ENCODE assay signal across 8 mouse cellular contexts in the genomic region with DNA sequence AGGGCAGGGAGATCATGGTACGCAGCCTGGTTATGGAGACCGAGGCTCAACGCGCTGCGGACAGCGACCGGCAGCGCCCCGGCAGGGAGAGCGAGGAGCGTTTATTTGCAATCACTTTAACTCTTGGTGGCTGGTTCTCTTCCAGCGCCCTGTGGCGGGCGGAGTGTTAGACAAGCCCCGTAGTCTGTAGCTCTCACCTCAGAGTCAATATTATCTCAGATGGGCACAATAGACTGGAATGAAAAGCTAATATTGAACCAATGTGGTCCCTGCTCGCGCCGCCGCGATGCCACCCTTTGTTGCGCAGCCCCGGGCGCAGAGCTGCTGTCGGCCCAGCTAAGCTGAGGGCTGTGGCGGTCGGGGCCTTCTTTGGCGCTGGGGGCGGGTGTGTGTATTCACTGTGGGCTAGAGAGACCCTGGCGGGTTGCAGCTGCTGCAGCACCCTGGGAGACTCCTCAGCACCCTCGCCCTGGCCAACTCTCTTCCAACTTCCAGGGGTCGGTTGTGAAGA. TPM values are rescaled to one million over a fixed set of nuclear protein-coding genes. Genes with fewer than 3 reads are reported as not detected.
DNase-seq lines count a peak whose midpoint lies in the region; ATAC-seq and TF ChIP-seq lines count a peak whose summit lies in the region.

No protein-coding gene starts in this region.

- DNase-seq in layer of hippocampus, adult 2 months (ENCODE audit: low spot score in 2 of 2): no peak
- no peak for DNase-seq in layer of hippocampus, postnatal 14 days (ENCODE audit: low spot score in 2 of 2)
- DNase-seq in hindbrain, embryonic 14.5 days (ENCODE audit: low spot score): peak; percentile 41
- DNase-seq in neural tube, embryonic 11.5 days (ENCODE audit: low spot score): peak; percentile 70
- DNase-seq in urinary bladder, postnatal 4 days (ENCODE audit: low spot score in 2 of 2): no peak
- DNase-seq in layer of hippocampus, adult 8-10 months (ENCODE audit: low spot score in 2 of 2): no peak
- DNase-seq in ovary, postnatal 14 days (ENCODE audit: low spot score): no peak

- 2% methylated on average over 31 of the region's 31 CpGs for WGBS in embryonic facial prominence, embryonic 13.5 days
- WGBS in hindbrain, embryonic 14.5 days: 1% methylated on average over 31 of the region's 31 CpGs
- WGBS in neural tube, embryonic 11.5 days: under 1% methylated on average over 31 of the region's 31 CpGs

- no peaks in the 10 kb centered on the region for H3K36me3 ChIP-seq in embryonic facial prominence, embryonic 13.5 days
- no peaks in the 10 kb centered on the region for H3K36me3 ChIP-seq in hindbrain, embryonic 14.5 days (replicated peaks; ENCODE audit: control insufficient read depth, insufficient read depth)
- no peaks in the 10 kb centered on the region for H3K36me3 ChIP-seq in neural tube, embryonic 11.5 days (ENCODE audit: control insufficient read depth, insufficient read depth, low read length)

- H3K9ac ChIP-seq in embryonic facial prominence, embryonic 13.5 days: peak overlapping the region; percentile 51
- no peak overlapping the region for H3K9ac ChIP-seq in hindbrain, embryonic 14.5 days
- no peak overlapping the region for H3K9ac ChIP-seq in neural tube, embryonic 11.5 days (ENCODE audit: low read length)

- no peak overlapping the region for H3K27ac ChIP-seq in layer of hippocampus, adult 2 months
- no peak overlapping the region for H3K27ac ChIP-seq in embryonic facial prominence, embryonic 13.5 days
- H3K27ac ChIP-seq in hindbrain, embryonic 14.5 days: no peak overlapping the region
- no peak overlapping the region for H3K27ac ChIP-seq in neural tube, embryonic 11.5 days (ENCODE audit: low read depth, low read length)

- no peaks in the 10 kb centered on the region for H3K9me3 ChIP-seq in embryonic facial prominence, embryonic 13.5 days
- no peaks in the 10 kb centered on the region for H3K9me3 ChIP-seq in hindbrain, embryonic 14.5 days (ENCODE audit: control insufficient read depth, low read length)
- no peaks in the 10 kb centered on the region for H3K9me3 ChIP-seq in neural tube, embryonic 11.5 days (ENCODE audit: control insufficient read depth, low read length)

- peaks cover 33% of the 10 kb centered on the region for H3K4me1 ChIP-seq in embryonic facial prominence, embryonic 13.5 days
- no peaks in the 10 kb centered on the region for H3K4me1 ChIP-seq in hindbrain, embryonic 14.5 days (replicated peaks; ENCODE audit: control insufficient read depth, insufficient read depth, low read length)
- H3K4me1 ChIP-seq in neural tube, embryonic 11.5 days (ENCODE audit: control insufficient read depth, insufficient read depth, low read length): no peaks in the 10 kb centered on the region

- H3K4me3 ChIP-seq in layer of hippocampus, adult 2 months: peak overlapping the region; percentile 49
- peak overlapping the region; percentile 31 for H3K4me3 ChIP-seq in embryonic facial prominence, embryonic 13.5 days
- H3K4me3 ChIP-seq in hindbrain, embryonic 14.5 days (replicated peaks; ENCODE audit: low read length): no peak overlapping the region
- H3K4me3 ChIP-seq in neural tube, embryonic 11.5 days (ENCODE audit: low read depth, low read length): peak overlapping the region; percentile 15; the same call in 1 of the 2 replicates

- H3K27me3 ChIP-seq in embryonic facial prominence, embryonic 13.5 days: peaks cover 92% of the 10 kb centered on the region
- peaks cover 97% of the 10 kb centered on the region for H3K27me3 ChIP-seq in hindbrain, embryonic 14.5 days (ENCODE audit: control insufficient read depth, insufficient read depth, low read length)
- peaks cover 89% of the 10 kb centered on the region for H3K27me3 ChIP-seq in neural tube, embryonic 11.5 days (ENCODE audit: control insufficient read depth, insufficient read depth, low read length)

- TF ChIP-seq CTCF in layer of hippocampus, adult 2 months (conservative IDR thresholded peaks at IDR 0.05): no peak

- ATAC-seq in embryonic facial prominence, embryonic 13.5 days (ENCODE audit: insufficient number of reproducible peaks, insufficient read depth, low FRiP score, low TSS enrichment, low read depth): no peak
- ATAC-seq in hindbrain, embryonic 14.5 days (ENCODE audit: low FRiP score): no peak
- no peak for ATAC-seq in neural tube, embryonic 11.5 days (ENCODE audit: insufficient read depth, low FRiP score, low TSS enrichment)

- peak overlapping the region; percentile 58 for H3K4me2 ChIP-seq in embryonic facial prominence, embryonic 13.5 days
- peak overlapping the region; percentile 26 for H3K4me2 ChIP-seq in hindbrain, embryonic 14.5 days (replicated peaks)
- peak overlapping the region; percentile 15 for H3K4me2 ChIP-seq in neural tube, embryonic 11.5 days (ENCODE audit: low read depth)

RNA-seq across cellular contexts. Expression of a gene that starts 6.7 kb away (rescaled TPM):
- 10 to 100 TPM; 26.6 to 29.8 TPM for total RNA-seq in layer of hippocampus, adult 2 months (2021)
- 10 to 100 TPM; 22.5 to 24.7 TPM for total RNA-seq in layer of hippocampus, postnatal 14 days (2021)
- 23.8 and 24.7 TPM in 2 replicates for polyA plus RNA-seq in embryonic facial prominence, embryonic 13.5 days (2015; fragmentation: Nextera tagmentation; extraction: Ambion mirVana)
- polyA plus RNA-seq in hindbrain, embryonic 14.5 days (2014; fragmentation: Nextera tagmentation; extraction: Ambion mirVana): 0.26 TPM in 1 of 2 replicates, not detected in the other
- polyA plus RNA-seq in neural tube, embryonic 11.5 days (2014; fragmentation: Nextera tagmentation; extraction: Ambion mirVana): 1.7 and 3.9 TPM in 2 replicates
- total RNA-seq in layer of hippocampus, adult 8-10 months (2022): 10 to 100 TPM; 17.4 to 25.8 (median 21.9) TPM

Comparison
In these comparisons a context has a peak if more than half of its experiments do, and no peak if none do; other contexts are left out.
1. DNase-seq: peak in hindbrain, embryonic 14.5 days (single experiment) and neural tube, embryonic 11.5 days (single experiment); none in layer of hippocampus, adult 2 months (0 of 2), layer of hippocampus, postnatal 14 days (0 of 2), urinary bladder, postnatal 4 days (0 of 2), layer of hippocampus, adult 8-10 months (0 of 2) and ovary, postnatal 14 days (single experiment).
2. Peak in every context shown above with its lines, with median percentiles within 50 percentile points of each other: H3K4me2 ChIP-seq.